Mouse (Mus musculus): ENCODE results near the gene Bet1.

- TF ChIP-seq GATA1 (IDR thresholded peaks at IDR 0.05; ENCODE audit: borderline replicate concordance, low read length) (no peak), TAL1 (conservative IDR thresholded peaks at IDR 0.05; ENCODE audit: low read depth, low read length) (no peak), CTCF (IDR thresholded peaks at IDR 0.05; ENCODE audit: low read depth, low read length) (no peak), POLR2AphosphoS5 (IDR thresholded peaks at IDR 0.05; ENCODE audit: insufficient replicate concordance, low read depth, low read length) (no peak)
Measured at GRCm38 (mm10) chr6:4047200-4047599, 39.6 kb downstream of the Bet1 start.

All from G1E (cell line).